Mouse (Mus musculus) C2C12 (cell line): ENCODE results near the gene Fam19a3.

Experiments used
- CEBPB ChIP-seq: IDR thresholded peaks from one replicate; pipeline ENCODE4 v1.6.1; 2011; ENCODE audit warnings: low read depth, mild to moderate bottlenecking, control low read depth, moderate library complexity
- CTCF ChIP-seq: IDR thresholded peaks from one replicate; pipeline ENCODE4 v1.5.1; 2011; ENCODE audit not compliant: control insufficient read depth, insufficient read depth, insufficient read length
- FOSL1 ChIP-seq: IDR thresholded peaks from one replicate; pipeline ENCODE4 v1.8.0; 2011; ENCODE audit warnings: mild to moderate bottlenecking, low read length; ENCODE audit not compliant: poor library complexity, insufficient read depth, severe bottlenecking
- MAX ChIP-seq: IDR thresholded peaks from one replicate; pipeline ENCODE4 v1.6.1; 2011; ENCODE audit warnings: mild to moderate bottlenecking, control low read depth

DNA sequence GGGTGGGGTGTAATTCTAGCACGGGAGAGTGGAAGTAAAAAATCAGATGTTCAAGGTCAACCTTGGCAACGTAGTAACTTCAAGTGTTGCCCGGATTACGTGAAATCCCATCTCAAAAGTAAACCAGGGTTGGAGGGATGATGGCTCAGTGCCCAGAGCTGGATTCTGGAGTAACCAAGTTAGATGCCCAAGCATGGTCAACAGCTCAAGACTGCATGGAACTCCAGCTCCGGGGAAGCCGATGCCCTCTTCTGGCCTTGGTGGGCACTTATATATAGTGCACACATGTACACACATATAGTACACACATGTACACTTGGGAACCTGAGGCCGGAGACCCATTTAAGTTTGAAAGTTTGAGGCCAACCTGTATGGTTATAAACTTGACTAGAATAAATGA lies 34.5 kb upstream of the Fam19a3 start:
- TF ChIP-seq FOSL1 (no peak), CTCF (no peak), CEBPB (no peak), MAX (no peak)
